Mouse (Mus musculus) embryonic facial prominence, embryonic 11.5 days (tissue): ENCODE measurements around the gene Ptprg. TPM values are rescaled to one million over a fixed set of nuclear protein-coding genes. Genes with fewer than 3 reads are reported as not detected.

Experiments
- ATAC-seq: fragments of 200-750 bp; cut with Nextera tagmentation; replicated peaks from 2 replicates; pipeline ENCODE4 v1.8.0; 2017; ENCODE audit warnings: low read depth; ENCODE audit not compliant: insufficient number of reproducible peaks, low FRiP score, low TSS enrichment
- DNase-seq: peaks from one replicate; pipeline ENCODE4 v3.0.0-alpha.2; 2015; ENCODE audit warnings: low spot score
- H3K27ac ChIP-seq: fragments of 300-500 bp; sonication (generic); replicated peaks from 2 replicates; pipeline ENCODE4 v1.5.1; 2014; ENCODE audit warnings: mild to moderate bottlenecking, low read depth, low read length, control low read depth
- H3K27me3 ChIP-seq: fragments of 300-500 bp; sonication (generic); 2 replicates; pipeline ENCODE4 v1.6.1; 2014; ENCODE audit warnings: mild to moderate bottlenecking, low read length, moderate library complexity, mixed read lengths; ENCODE audit not compliant: control insufficient read depth, insufficient read depth
- H3K36me3 ChIP-seq: fragments of 300-500 bp; sonication (generic); replicated peaks from 2 replicates; pipeline ENCODE4 v1.6.1; 2014; ENCODE audit warnings: low read depth, mild to moderate bottlenecking, low read length, moderate library complexity, mixed read lengths; ENCODE audit not compliant: control insufficient read depth, insufficient read depth
- H3K4me1 ChIP-seq: fragments of 300-500 bp; sonication (generic); 2 replicates; pipeline ENCODE4 v1.6.1; 2014; ENCODE audit warnings: low read length, mixed read lengths; ENCODE audit not compliant: control insufficient read depth, insufficient read depth
- H3K4me2 ChIP-seq: fragments of 300-500 bp; sonication (generic); 2 replicates; pipeline ENCODE4 v1.6.1; 2014; ENCODE audit warnings: low read depth, mild to moderate bottlenecking, control low read depth, low read length, moderate library complexity
- H3K4me3 ChIP-seq: fragments of 300-500 bp; sonication (generic); 2 replicates; pipeline ENCODE4 v1.5.1; 2014; ENCODE audit warnings: low read depth, low read length, control low read depth
- H3K9ac ChIP-seq: fragments of 300-500 bp; sonication (generic); replicated peaks from 2 replicates; pipeline ENCODE4 v1.6.1; 2014; ENCODE audit warnings: mild to moderate bottlenecking, control low read depth, low read length
- H3K9me3 ChIP-seq: fragments of 300-500 bp; sonication (generic); replicated peaks from 2 replicates; pipeline ENCODE4 v1.6.1; 2016; ENCODE audit warnings: mild to moderate bottlenecking, low read length, inconsistent platforms, mixed read lengths; ENCODE audit not compliant: control insufficient read depth
- WGBS: fragments of 180-500 bp; shearing (Covaris S2); extraction: QIAGEN DNeasy Blood & Tissue Kit; methylation state at CpG from one replicate; pipeline ENCODE4 v1.1.7; 2014; 5-methylcytosine and 5-hydroxymethylcytosine counted together
- polyA plus RNA-seq: library from polyadenylated mRNA; unstranded; fragments of >200 nt; fragmentation: Nextera tagmentation; extraction: Ambion mirVana; gene quantifications from 2 replicates; pipeline ENCODE4 v1.2.1, GENCODE M21; 2014

The Ptprg gene
- polyA plus RNA-seq, 1 experiment from 2014 or later, result 28.7 TPM

- WGBS, result 85% methylated on average over 3 of the region's 3 CpGs
- ATAC-seq, result no peak
- Histone ChIP-seq H3K9ac (no peak overlapping the region), H3K4me1 (no peaks in the 10 kb centered on the region), H3K9me3 (no peaks in the 10 kb centered on the region), H3K27ac (no peak overlapping the region), H3K36me3 (no peaks in the 10 kb centered on the region), H3K4me2 (no peak overlapping the region), H3K4me3 (no peak overlapping the region), H3K27me3 (no peaks in the 10 kb centered on the region)
- DNase-seq, result no peak
Measured at GRCm38 (mm10) chr14:12133163-12133562, 579.8 kb downstream of the Ptprg start.

DNA sequence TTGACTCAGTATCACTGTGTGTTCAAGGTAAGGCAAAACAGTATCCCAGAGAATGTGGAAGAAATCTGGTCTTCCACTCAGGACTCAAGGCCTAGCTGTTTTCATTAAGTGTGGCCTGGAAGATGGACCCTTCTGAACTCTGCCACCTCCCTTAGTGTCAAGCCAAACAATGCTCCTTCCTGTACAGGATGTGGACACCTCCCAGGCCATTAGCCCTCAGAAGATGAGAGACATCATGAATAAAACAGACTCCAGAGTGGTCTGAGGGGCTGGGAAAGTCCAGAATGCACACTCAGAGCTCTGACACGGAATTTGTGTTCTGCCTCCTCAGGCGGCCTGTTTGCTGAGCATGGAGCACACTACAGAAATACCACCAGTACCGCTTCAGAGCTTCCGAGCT is 581.2 kb downstream of the Ptprg start:
- Histone ChIP-seq H3K27ac (no peak overlapping the region), H3K36me3 (no peaks in the 10 kb centered on the region), H3K9ac (no peak overlapping the region), H3K4me3 (no peak overlapping the region), H3K4me2 (no peak overlapping the region), H3K27me3 (no peaks in the 10 kb centered on the region), H3K9me3 (no peaks in the 10 kb centered on the region), H3K4me1 (no peaks in the 10 kb centered on the region)
- WGBS, result 86% methylated on average over 4 of the region's 4 CpGs
- DNase-seq (no peak), ATAC-seq (no peak)

DNA sequence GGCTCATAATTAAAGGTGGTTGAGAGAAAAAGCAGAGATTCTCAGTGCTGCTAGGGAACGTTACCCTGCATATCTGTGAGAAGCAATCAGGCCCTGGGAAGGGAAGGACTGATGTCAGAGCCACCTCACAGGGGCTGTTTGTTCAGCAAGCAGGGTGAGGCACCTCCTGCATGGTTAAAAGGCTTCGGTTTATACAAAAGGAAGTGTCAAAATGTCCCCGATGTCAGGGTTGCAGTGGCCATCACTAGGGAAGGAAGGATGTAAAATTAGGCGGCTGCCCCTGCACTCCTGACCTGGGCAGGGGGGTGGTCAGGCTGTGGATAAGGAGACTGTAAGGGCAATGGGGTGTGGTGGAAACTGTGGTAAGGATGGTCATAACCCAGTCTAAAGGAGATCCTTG is 583.2 kb downstream of the Ptprg start:
- Histone ChIP-seq H3K9ac (no peak overlapping the region), H3K27me3 (no peaks in the 10 kb centered on the region), H3K4me1 (no peaks in the 10 kb centered on the region), H3K9me3 (no peaks in the 10 kb centered on the region), H3K27ac (no peak overlapping the region), H3K4me2 (no peak overlapping the region), H3K4me3 (no peak overlapping the region), H3K36me3 (no peaks in the 10 kb centered on the region)
- no peak for DNase-seq
- ATAC-seq, result no peak
- WGBS, result 68% methylated on average over 4 of the region's 4 CpGs

DNA sequence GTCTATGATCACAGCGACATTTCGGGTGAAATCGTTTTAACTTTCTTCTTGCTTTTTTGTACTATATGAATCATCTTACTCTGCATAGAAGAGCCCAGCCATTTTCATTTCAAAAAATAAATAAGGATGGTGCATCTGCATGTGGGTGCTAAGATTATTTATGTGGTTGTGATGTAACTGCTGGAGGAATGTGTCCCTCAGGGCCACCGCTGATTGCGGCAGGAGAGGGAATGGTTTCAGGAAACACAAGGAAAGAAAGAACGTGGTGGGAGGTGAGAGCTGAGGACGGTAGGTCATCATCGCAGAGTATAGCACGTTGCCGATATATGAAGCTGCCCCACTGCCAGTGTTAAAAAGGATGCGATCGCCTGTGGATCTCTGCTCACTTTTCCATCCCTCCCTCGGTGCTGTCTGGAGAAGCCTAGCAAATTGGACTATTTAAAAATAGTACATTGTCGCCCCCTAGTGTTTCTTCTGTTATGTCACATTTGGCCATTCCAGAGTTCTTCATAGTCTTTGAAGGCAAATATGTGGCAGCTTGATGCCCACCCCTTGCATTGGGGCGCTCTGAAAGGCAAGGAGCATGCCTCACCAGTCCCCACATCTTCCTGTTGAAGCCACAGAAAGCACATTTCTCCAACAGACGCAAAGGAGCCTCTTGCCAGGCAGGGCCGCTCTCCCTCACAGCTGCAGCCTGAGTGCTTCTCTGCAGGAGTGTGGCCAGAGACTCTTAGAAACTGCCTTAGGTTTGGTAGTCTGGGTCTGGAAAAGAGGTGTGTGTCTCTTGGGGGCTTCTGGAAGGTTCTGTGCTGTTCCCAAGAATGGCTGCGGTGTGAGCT is 586.5 kb downstream of the Ptprg start:
- ATAC-seq (no peak; the same call in 1 of the 2 replicates), DNase-seq (peak; percentile 89)
- Histone ChIP-seq H3K27ac (no peak overlapping the region), H3K9me3 (no peaks in the 10 kb centered on the region), H3K36me3 (no peaks in the 10 kb centered on the region), H3K4me1 (no peaks in the 10 kb centered on the region), H3K27me3 (no peaks in the 10 kb centered on the region), H3K4me2 (no peak overlapping the region), H3K4me3 (no peak overlapping the region), H3K9ac (no peak overlapping the region)
- 47% methylated on average over 18 of the region's 18 CpGs for whole genome bisulfite sequencing

GRCm38 (mm10) chr14:12143941-12144485 is 590.7 kb downstream of the Ptprg start:
- no peak overlapping the region for H3K4me3 ChIP-seq
- DNase-seq (no peak), ATAC-seq (no peak)
- H3K27me3 ChIP-seq, result no peaks in the 10 kb centered on the region
- no peak overlapping the region for H3K9ac ChIP-seq
- H3K36me3 ChIP-seq, result no peaks in the 10 kb centered on the region; the same call in 1 of the 2 replicates
- H3K9me3 ChIP-seq, result no peaks in the 10 kb centered on the region
- H3K4me2 ChIP-seq, result no peak overlapping the region
- no peaks in the 10 kb centered on the region for H3K4me1 ChIP-seq
- 68% methylated on average over 8 of the region's 8 CpGs for WGBS
- H3K27ac ChIP-seq, result no peak overlapping the region

- H3K4me3 ChIP-seq, result no peak overlapping the region
- 93% methylated on average over 3 of the region's 3 CpGs for WGBS
- ATAC-seq (no peak), DNase-seq (no peak)
- H3K27ac ChIP-seq, result no peak overlapping the region
- no peaks in the 10 kb centered on the region for H3K9me3 ChIP-seq
- H3K36me3 ChIP-seq, result no peaks in the 10 kb centered on the region; the same call in 1 of the 2 replicates
- H3K4me2 ChIP-seq, result no peak overlapping the region
- no peaks in the 10 kb centered on the region for H3K27me3 ChIP-seq
- H3K4me1 ChIP-seq, result no peaks in the 10 kb centered on the region
- H3K9ac ChIP-seq, result no peak overlapping the region
Measured at GRCm38 (mm10) chr14:12145919-12146318, 592.6 kb downstream of the Ptprg start.

- no peak for ATAC-seq
- H3K9me3 ChIP-seq, result no peaks in the 10 kb centered on the region
- H3K36me3 ChIP-seq, result no peaks in the 10 kb centered on the region; the same call in 1 of the 2 replicates
- 80% methylated on average over 3 of the region's 3 CpGs for WGBS
- no peak overlapping the region for H3K4me3 ChIP-seq
- no peak overlapping the region for H3K4me2 ChIP-seq
- H3K9ac ChIP-seq, result no peak overlapping the region
- H3K27me3 ChIP-seq, result no peaks in the 10 kb centered on the region
- DNase-seq, result no peak
- H3K4me1 ChIP-seq, result no peaks in the 10 kb centered on the region
- no peak overlapping the region for H3K27ac ChIP-seq
Measured at GRCm38 (mm10) chr14:12149529-12149928, 596.2 kb downstream of the Ptprg start.

DNA sequence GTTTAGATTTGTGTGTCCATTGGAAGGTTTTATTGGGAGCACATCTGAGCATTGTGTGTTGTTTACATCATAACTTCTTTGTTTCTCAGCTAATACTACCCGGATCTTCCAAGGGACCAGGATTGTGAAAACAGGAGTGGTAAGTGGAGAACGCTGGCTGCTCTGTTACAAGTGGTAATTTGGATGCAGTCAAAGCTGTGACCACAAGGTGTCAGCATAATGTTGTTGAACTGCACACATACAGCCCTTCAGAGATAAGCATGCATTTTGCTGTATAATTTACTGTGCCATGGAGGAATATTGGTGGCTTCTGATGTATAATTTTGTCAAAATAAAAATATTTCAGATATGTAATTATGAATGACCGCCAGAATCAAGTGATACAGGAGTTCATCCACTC is 598.6 kb downstream of the Ptprg start:
- H3K4me1 ChIP-seq, result no peaks in the 10 kb centered on the region
- H3K9me3 ChIP-seq, result no peaks in the 10 kb centered on the region
- no peaks in the 10 kb centered on the region for H3K27me3 ChIP-seq
- peak; percentile 80 for DNase-seq
- WGBS, result 49% methylated on average over 3 of the region's 3 CpGs
- H3K4me2 ChIP-seq, result no peak overlapping the region
- no peaks in the 10 kb centered on the region for H3K36me3 ChIP-seq
- H3K4me3 ChIP-seq, result no peak overlapping the region
- no peak overlapping the region for H3K27ac ChIP-seq
- H3K9ac ChIP-seq, result no peak overlapping the region
- 0 out of 2 replicates have a peak, but pooled peaks have one; percentile 63 for ATAC-seq
